Mouse (Mus musculus) NIH3T3 (cell line): Measurements from ENCODE around the gene Spata31d1c.

Source experiments
- DNase-seq: peaks from one replicate; pipeline ENCODE4 v3.0.0-alpha.2; 2012; ENCODE audit warnings: low read depth

The Spata31d1c gene

GRCm38 (mm10) chr13:65032758-65033157 is at the start of gene Spata31d1c:
Gene Spata31d1c, plus strand, starts transcription at chr13:65033058.
- no peak for DNase-seq

- no peak for DNase-seq
Measured at GRCm38 (mm10) chr13:64988828-64989227, 44.0 kb upstream of the Spata31d1c start.

GRCm38 (mm10) chr13:65005414-65005813 is 27.4 kb upstream of the Spata31d1c start:
- no peak for DNase-seq

DNA sequence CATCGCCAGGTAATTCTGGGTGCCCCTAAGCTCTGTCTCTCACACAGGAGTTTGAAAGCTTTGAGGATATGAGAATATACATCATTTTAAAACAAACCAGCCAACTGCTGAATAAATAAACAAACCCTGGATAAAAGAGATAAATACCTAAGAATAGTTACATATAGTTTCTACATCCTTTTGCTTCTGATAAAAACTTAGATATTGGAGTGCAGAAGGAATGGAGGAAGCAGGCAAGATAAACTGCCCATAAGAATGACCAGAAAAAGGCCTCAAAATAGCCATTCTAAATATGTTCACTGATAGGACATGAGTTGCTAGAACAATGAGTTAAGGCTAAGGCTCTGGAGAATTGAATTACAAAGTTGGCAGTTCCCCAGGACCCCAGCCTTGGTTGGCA is 26.1 kb upstream of the Spata31d1c start:
- DNase-seq = no peak

GRCm38 (mm10) chr13:65007971-65008370 is 24.9 kb upstream of the Spata31d1c start:
- no peak for DNase-seq

DNA sequence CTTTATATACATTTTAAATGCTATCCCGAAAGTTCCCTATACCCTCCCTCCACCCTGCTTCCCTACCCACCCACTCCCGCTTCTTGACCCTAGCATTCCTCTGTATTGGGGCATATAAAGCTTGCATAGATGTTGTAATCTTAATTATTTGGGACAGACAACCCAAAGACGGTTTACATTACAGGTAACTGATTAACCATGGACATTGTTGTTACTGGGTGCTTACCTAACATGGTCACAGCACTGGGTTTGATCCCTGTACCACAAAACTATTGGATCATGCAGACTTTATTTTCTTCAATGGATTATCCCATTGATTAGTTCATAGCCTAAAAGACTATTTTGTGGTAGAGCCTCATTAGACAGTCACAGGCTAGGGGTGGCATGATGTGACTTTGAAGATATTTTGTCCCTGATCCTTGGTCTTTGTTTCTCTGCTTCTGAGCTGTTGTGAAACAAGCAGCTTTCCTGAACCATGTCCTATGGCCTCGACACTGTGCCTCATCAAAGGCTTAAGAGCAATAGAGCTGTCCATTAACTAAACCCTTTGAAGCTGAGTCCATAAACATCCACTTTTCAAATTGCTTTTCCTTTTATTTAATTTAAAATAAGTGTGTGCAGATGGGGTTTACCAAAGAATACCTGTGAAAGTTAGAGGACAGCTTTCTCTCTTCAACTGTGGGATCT is 21.7 kb upstream of the Spata31d1c start:
- DNase-seq = no peak

- peak; percentile 10 for DNase-seq
Measured at GRCm38 (mm10) chr13:65035057-65035456, 2.2 kb downstream of the Spata31d1c start.

GRCm38 (mm10) chr13:65052660-65053059 is 19.8 kb downstream of the Spata31d1c start, which contains the start of gene Prss47:
Gene Prss47, minus strand, starts transcription at chr13:65052760.
- DNase-seq = no peak

DNA sequence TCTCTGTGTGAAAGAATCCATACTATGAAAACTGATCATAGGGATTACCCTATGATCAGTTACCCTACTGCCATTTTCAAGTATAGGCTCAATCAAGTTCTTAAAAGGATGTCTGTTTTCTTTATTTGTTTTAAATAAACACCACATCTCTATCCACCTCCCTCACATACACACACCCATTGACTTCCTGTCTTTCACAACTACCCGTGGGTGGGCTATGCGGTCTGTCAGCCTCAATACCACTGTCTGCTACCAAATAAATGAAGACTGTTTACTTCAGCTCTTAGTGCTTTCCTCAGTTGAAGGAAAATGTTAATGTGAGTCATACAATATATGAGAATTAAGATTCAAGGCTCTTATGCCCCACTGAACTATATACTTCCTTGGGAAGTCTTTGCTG is 37.1 kb downstream of the Spata31d1c start:
- DNase-seq = no peak
